Mouse (Mus musculus) CD4-positive helper T cell, adult 2 months (primary cell): ENCODE measurements around the gene Spryd3.

ENCODE experiments used
- DNase-seq: peaks from one replicate; pipeline ENCODE4 v3.0.0-alpha.2; 2012; ENCODE audit warnings: low read depth, missing footprints, low spot score

Gene Spryd3

DNA sequence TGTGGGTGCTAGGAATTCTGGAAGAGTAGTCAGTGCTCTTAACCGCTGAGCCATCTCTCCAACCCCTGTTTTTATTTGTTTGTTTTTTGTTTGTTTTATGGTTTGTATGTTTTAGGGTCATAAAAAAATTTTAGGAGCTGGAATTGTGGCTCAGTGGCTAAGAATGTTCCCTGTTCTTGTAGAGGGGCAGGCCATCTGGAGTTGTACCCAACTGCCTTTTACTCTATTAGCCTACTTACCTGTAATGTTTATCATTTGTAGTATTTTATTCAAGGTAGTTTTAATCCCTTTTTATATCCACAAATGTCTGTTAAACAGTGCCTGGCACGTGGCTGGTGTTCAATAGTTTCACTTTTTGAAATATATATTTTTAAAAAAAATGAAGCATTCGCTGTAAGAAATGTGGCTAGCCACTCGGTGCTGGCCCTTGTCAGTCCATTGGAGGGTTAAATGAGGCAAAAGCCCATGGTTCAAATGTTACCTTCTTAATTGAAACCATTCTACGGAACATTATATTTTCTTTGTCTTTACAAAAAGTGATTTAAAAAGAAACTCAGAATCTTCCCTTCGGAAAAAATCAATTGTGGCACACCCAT, 63.0 kb downstream of the Spryd3 start:
- DNase-seq = no peak

DNA sequence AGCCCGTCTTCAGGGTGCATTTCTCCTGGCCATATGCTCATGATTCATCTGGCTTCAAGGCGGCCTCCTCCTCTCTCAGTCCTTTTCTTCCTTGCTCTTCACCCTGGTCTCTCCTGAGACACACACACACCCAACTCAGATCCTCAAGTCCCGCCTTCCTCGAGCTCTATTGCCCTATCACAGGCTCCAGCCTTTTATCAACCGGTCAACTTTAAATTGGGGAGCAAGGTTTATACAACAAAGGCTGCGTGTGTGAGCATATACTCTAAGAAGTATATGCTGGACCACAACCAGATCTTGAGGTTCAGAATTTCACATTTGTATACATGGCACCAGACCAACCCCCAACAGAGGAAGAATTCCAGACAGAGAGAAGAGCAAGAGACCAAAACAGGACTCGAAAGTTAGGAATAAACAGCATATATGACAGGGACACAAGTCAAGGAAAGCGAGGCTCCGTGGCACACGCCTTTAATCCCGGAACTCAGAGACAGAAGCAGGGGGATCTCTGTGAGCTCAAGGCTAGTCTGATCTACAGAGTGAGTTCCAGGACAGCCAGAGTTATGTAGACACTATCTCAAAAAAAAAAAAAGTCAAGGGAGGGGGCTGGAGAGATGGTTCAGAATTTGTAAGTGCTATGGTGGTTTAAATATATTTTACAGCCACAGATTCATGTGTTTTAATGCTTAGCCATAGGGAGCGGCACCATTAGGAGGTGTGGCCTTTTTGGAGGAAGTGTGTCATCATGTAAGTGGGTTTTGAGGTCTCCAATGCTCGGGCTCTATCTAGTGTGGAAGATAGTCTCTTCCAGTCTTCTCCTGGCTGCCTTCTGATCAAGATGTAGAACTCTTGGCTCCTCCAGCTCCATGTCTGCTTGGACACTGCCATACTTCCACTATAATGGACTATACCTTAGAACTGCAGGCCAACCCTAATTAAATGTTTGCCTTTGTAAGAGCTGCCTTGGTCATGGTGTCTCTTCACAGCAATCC, 65.3 kb downstream of the Spryd3 start:
- no peak for DNase-seq
